Mouse (Mus musculus) forebrain, embryonic 14.5 days (tissue): Measurements from ENCODE around the gene Kbtbd4. TPM values are rescaled to one million over a fixed set of nuclear protein-coding genes. Genes with fewer than 3 reads are reported as not detected.

Experiments
- ATAC-seq: fragments of 200-750 bp; cut with Nextera tagmentation; 2 replicates; pipeline ENCODE4 v1.8.0; 2017; ENCODE audit warnings: mild to moderate bottlenecking, moderate library complexity
- DNase-seq: peaks from one replicate; pipeline ENCODE4 v3.0.0-alpha.2; 2015; ENCODE audit warnings: low spot score
- H3K27ac ChIP-seq: fragments of 300-500 bp; sonication (generic); 2 replicates; pipeline ENCODE4 v1.5.1; 2014; ENCODE audit warnings: low read depth, mild to moderate bottlenecking, control low read depth, low read length, moderate library complexity
- H3K27me3 ChIP-seq: fragments of 300-500 bp; sonication (generic); replicated peaks from 2 replicates; pipeline ENCODE4 v1.6.1; 2014; ENCODE audit warnings: low read length, control low read depth, mixed read lengths; ENCODE audit not compliant: control insufficient read depth, insufficient read depth
- H3K36me3 ChIP-seq: fragments of 300-500 bp; sonication (generic); 2 replicates; pipeline ENCODE4 v1.6.1; 2014; ENCODE audit warnings: low read length, control low read depth; ENCODE audit not compliant: control insufficient read depth, insufficient read depth
- H3K4me1 ChIP-seq: fragments of 300-500 bp; sonication (generic); 2 replicates; pipeline ENCODE4 v1.6.1; 2014; ENCODE audit warnings: antibody characterized with exemption, low read length, control low read depth; ENCODE audit not compliant: control insufficient read depth, insufficient read depth
- H3K4me2 ChIP-seq: fragments of 300-500 bp; sonication (generic); 2 replicates; pipeline ENCODE4 v1.6.1; 2014; ENCODE audit warnings: mild to moderate bottlenecking, control low read depth, low read length
- H3K4me3 ChIP-seq: fragments of 300-500 bp; sonication (generic); 2 replicates; pipeline ENCODE4 v1.5.1; 2014; ENCODE audit warnings: low read depth, low read length, control low read depth
- H3K9ac ChIP-seq: fragments of 300-500 bp; sonication (generic); 2 replicates; pipeline ENCODE4 v1.6.1; 2014; ENCODE audit warnings: mild to moderate bottlenecking, low read length, control low read depth, moderate library complexity
- H3K9me3 ChIP-seq: fragments of 300-500 bp; sonication (generic); replicated peaks from 2 replicates; pipeline ENCODE4 v1.6.1; 2016; ENCODE audit warnings: low read length, control low read depth, mixed read lengths; ENCODE audit not compliant: control insufficient read depth
- WGBS: fragments of 180-500 bp; shearing (Covaris S2); extraction: QIAGEN DNeasy Blood & Tissue Kit; methylation state at CpG from one replicate; pipeline ENCODE4 v1.1.7; 2014; 5-methylcytosine and 5-hydroxymethylcytosine counted together
- polyA plus RNA-seq: library from polyadenylated mRNA; unstranded; fragments of >200 nt; fragmentation: Nextera tagmentation; extraction: Ambion mirVana; gene quantifications from 2 replicates; pipeline ENCODE4 v1.2.1, GENCODE M21; 2014

Kbtbd4 gene
- 51.1 and 55.9 TPM in 2 replicates for polyA plus RNA-seq

- ATAC-seq (peak; percentile 95), DNase-seq (peak; percentile 95)
- H3K9me3 ChIP-seq = no peaks in the 10 kb centered on the region
- peaks cover 15% of the 10 kb centered on the region for H3K4me1 ChIP-seq
- H3K9ac ChIP-seq = peak within 1 kb of the TSS; percentile 97
- H3K27me3 ChIP-seq = no peaks in the 10 kb centered on the region
- peak within 1 kb of the TSS; percentile 73 for H3K4me2 ChIP-seq
- under 1% methylated on average over 43 of the region's 43 CpGs for WGBS
- H3K36me3 ChIP-seq = peaks cover 50% of the 10 kb centered on the region
- peak within 1 kb of the TSS; percentile 93 for H3K4me3 ChIP-seq
- H3K27ac ChIP-seq = peak within 1 kb of the TSS; percentile 92
Measured at GRCm38 (mm10) chr2:90904076-90904855, at the start of gene Kbtbd4, which contains the start of gene Ndufs3. Kbtbd4 (plus strand) TSS chr2:90904740. Ndufs3 (minus strand) TSS chr2:90904827.

DNA sequence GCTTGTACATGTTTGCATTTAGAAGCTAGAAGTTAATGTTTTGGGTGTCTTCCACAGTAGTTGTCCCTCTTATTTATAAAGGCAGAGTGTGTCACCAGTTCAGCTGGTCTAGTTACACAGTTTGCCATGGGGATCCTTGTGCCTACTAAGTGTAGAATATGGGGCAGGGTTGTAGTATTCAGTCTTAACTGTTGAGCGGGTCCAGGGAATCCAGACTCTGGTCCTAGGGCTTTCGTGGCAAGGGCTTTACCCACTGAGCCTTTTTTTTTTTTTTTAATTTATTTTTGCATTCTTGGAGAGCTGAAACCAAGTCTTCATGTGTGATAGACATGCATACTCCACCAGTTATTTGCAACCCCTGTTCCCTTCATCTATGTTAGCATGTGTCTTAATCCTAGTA is 43.1 kb upstream of the Kbtbd4 start:
- Histone ChIP-seq H3K4me1 (no peaks in the 10 kb centered on the region), H3K27me3 (no peaks in the 10 kb centered on the region), H3K4me3 (no peak overlapping the region), H3K9me3 (no peaks in the 10 kb centered on the region), H3K27ac (no peak overlapping the region), H3K36me3 (peaks cover 85% of the 10 kb centered on the region), H3K9ac (no peak overlapping the region), H3K4me2 (no peak overlapping the region)
- 96% methylated on average over 2 of the region's 2 CpGs for WGBS
- ATAC-seq = no peak
- DNase-seq = no peak

- H3K9ac ChIP-seq = no peak overlapping the region
- DNase-seq (peak; percentile 65), ATAC-seq (peak; percentile 49)
- no peaks in the 10 kb centered on the region for H3K27me3 ChIP-seq
- no peaks in the 10 kb centered on the region for H3K4me1 ChIP-seq
- no peak overlapping the region for H3K27ac ChIP-seq
- H3K4me3 ChIP-seq = no peak overlapping the region
- no peak overlapping the region for H3K4me2 ChIP-seq
- no peaks in the 10 kb centered on the region for H3K9me3 ChIP-seq
- peaks cover 85% of the 10 kb centered on the region for H3K36me3 ChIP-seq
Measured at GRCm38 (mm10) chr2:90864184-90864583, 40.4 kb upstream of the Kbtbd4 start.

GRCm38 (mm10) chr2:90866524-90866923 is 38.0 kb upstream of the Kbtbd4 start:
- Histone ChIP-seq H3K27ac (no peak overlapping the region), H3K4me2 (no peak overlapping the region), H3K9ac (no peak overlapping the region), H3K4me1 (no peaks in the 10 kb centered on the region), H3K4me3 (no peak overlapping the region), H3K9me3 (no peaks in the 10 kb centered on the region), H3K36me3 (peaks cover 62% of the 10 kb centered on the region), H3K27me3 (no peaks in the 10 kb centered on the region)
- 18% methylated on average over 3 of the region's 3 CpGs for WGBS
- ATAC-seq (peak; percentile 91), DNase-seq (peak; percentile 89)

DNA sequence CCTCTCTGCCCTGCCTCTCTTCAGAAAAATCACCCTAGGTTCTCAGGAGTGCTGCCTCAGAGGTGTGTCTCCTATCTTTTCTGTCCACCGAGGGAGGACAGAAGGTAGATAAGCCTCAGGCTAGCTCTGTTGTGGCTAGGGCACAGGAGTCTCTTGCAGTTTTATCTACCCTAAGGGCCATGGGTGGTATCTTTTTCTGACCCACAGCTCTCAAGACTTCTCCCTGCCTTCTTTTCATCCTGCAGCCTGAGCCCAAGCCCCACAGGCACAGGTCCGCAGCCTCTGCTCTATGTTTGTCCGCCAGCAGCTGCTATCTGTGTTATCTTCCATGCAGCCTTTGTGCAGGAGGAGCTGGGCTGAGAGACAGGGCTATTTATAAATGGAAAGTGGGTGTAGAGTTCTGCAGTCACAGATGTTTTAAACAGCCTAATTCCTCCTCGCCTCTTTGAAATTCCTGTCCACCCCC is 34.4 kb upstream of the Kbtbd4 start:
- DNase-seq (no peak), ATAC-seq (no peak)
- Histone ChIP-seq H3K4me2 (no peak overlapping the region), H3K4me1 (no peaks in the 10 kb centered on the region), H3K9me3 (no peaks in the 10 kb centered on the region), H3K9ac (no peak overlapping the region), H3K27ac (no peak overlapping the region), H3K36me3 (peaks cover 31% of the 10 kb centered on the region), H3K4me3 (no peak overlapping the region), H3K27me3 (no peaks in the 10 kb centered on the region)
- 68% methylated on average over 4 of the region's 4 CpGs for WGBS

DNA sequence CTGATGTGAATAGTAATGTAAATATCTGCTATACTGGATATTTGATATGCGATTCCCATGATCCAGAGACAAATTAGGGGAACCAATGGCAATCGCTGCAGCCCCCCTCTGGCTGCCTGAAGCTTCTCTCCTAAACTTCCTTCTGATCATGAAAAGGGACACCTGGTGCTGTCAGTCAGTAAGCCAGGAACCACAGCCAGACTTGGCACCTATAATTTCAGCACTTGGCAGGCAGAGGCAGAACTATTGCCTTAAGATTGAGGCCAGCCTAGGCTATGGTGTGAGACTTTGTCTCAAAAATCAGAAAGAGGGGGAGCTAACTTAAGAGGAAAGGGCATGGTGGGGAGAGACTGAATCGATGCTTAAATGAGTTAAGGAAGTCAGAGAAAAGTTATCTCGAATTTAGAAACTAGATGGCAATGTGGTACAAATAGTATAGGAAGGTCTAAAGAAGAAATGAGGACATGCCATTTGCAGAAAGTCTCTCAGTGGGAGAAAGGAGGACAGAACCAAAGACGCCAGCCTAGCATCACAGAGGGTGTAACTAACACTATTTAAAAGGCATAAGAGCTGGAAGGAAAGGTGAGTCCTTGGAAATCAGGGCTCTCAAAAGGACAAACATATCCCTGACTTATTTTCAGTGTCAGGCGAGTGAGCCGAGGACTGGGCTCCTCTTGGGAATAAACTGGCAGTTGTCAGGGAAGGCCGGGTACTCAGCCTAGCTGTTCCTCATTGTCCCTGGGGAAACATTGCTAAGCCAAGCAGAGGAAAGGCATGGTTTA is 33.2 kb upstream of the Kbtbd4 start:
- H3K27me3 ChIP-seq = no peaks in the 10 kb centered on the region
- H3K9ac ChIP-seq = no peak overlapping the region
- H3K4me1 ChIP-seq = no peaks in the 10 kb centered on the region
- H3K27ac ChIP-seq = no peak overlapping the region
- H3K9me3 ChIP-seq = no peaks in the 10 kb centered on the region
- ATAC-seq (no peak), DNase-seq (peak; percentile 31)
- WGBS = 71% methylated on average over 8 of the region's 8 CpGs
- H3K36me3 ChIP-seq = peaks cover 20% of the 10 kb centered on the region
- H3K4me3 ChIP-seq = no peak overlapping the region
- no peak overlapping the region for H3K4me2 ChIP-seq

GRCm38 (mm10) chr2:90874025-90874424 is 30.5 kb upstream of the Kbtbd4 start:
- Histone ChIP-seq H3K9ac (no peak overlapping the region), H3K4me3 (no peak overlapping the region), H3K4me1 (no peaks in the 10 kb centered on the region), H3K9me3 (no peaks in the 10 kb centered on the region), H3K4me2 (no peak overlapping the region), H3K27ac (no peak overlapping the region), H3K36me3 (0 out of 2 replicates have a peak, but pooled peaks cover under 1% of the 10 kb centered on the region), H3K27me3 (no peaks in the 10 kb centered on the region)
- ATAC-seq (no peak), DNase-seq (no peak)
- WGBS = 87% methylated on average over 1 of the region's 1 CpGs

GRCm38 (mm10) chr2:90875239-90875638 is 29.3 kb upstream of the Kbtbd4 start:
- 72% methylated on average over 2 of the region's 2 CpGs for WGBS
- Histone ChIP-seq H3K27ac (no peak overlapping the region), H3K4me2 (no peak overlapping the region), H3K4me3 (no peak overlapping the region), H3K36me3 (no peaks in the 10 kb centered on the region), H3K9me3 (no peaks in the 10 kb centered on the region), H3K4me1 (no peaks in the 10 kb centered on the region), H3K27me3 (no peaks in the 10 kb centered on the region), H3K9ac (no peak overlapping the region)
- DNase-seq (no peak), ATAC-seq (no peak)
